Mouse (Mus musculus): ENCODE data around the gene Itih5. TPM values are rescaled to one million over a fixed set of nuclear protein-coding genes. Genes with fewer than 3 reads are reported as not detected.

Itih5 gene
- polyA plus RNA-seq, 1 experiment from 2014 or later = 3.2 TPM

DNA sequence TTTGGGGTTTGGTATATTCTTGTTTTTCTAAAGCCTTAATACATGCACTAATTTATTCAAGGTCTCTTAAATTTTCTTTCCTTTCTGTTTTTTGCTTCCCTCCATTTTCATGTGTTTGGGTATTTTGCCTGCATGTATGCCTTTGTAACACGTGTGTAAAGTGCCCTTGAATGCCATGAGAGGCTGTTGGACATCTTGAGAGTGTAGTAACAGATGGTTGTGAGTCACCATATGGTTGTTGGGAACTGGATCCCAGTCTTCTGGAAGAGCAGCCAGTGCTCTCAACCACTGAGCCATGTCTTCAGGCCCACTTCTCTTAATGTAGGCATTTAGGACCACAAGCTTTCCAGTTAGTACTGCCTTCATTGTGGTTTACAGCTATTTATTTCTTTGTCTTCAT is 135.5 kb downstream of the Itih5 start:
- no peaks in the 10 kb centered on the region for H3K36me3 ChIP-seq (replicated peaks; ENCODE audit: insufficient read depth, low read length)
- no peak for DNase-seq
- ATAC-seq = no peak
- no peak overlapping the region for H3K27ac ChIP-seq (ENCODE audit: low read depth)
- 0% methylated on average over 1 of the region's 1 CpGs for WGBS (ENCODE audit: insufficient replicate concordance)
- H3K4me1 ChIP-seq (ENCODE audit: insufficient read depth) = peaks cover 2% of the 10 kb centered on the region; the same call in 1 of the 2 replicates
- TF ChIP-seq CTCF (IDR thresholded peaks at IDR 0.05; ENCODE audit: low read depth) = no peak
- TF ChIP-seq EP300 (IDR thresholded peaks at IDR 0.05; ENCODE audit: low read depth) = no peak
- no peak overlapping the region for H3K9ac ChIP-seq (replicated peaks)
- no peaks in the 10 kb centered on the region for H3K9me3 ChIP-seq (ENCODE audit: low read length)
- no peak overlapping the region for H3K4me2 ChIP-seq (ENCODE audit: low read depth, low read length)
- H3K27me3 ChIP-seq (ENCODE audit: insufficient read depth, low read length) = no peaks in the 10 kb centered on the region
- H3K4me3 ChIP-seq (ENCODE audit: low read depth, low read length) = no peak overlapping the region

DNA sequence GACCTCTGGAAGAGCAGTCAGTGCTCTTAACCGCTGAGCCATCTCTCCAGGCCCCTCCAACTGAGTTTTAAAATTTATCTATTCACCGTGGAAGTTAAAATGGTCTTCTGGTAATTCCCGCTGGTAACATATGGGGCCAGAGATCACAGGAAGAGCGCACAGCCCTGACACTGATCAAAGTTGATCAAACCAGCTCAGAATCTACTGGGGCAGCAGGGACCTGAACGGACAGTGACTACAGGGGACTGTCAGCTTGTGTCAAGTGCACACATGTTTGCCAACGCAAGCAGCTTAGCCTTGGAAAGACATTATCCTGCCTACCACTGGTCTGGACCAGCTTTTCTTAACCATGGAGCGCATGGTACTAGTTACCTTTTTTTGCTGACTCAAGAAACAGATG is 136.7 kb downstream of the Itih5 start:
- no peak for DNase-seq
- Histone ChIP-seq H3K9me3 (ENCODE audit: low read length) (no peaks in the 10 kb centered on the region), H3K27ac (ENCODE audit: low read depth) (no peak overlapping the region), H3K9ac (replicated peaks) (no peak overlapping the region), H3K4me3 (ENCODE audit: low read depth, low read length) (no peak overlapping the region), H3K4me1 (ENCODE audit: insufficient read depth) (0 out of 2 replicates have a peak, but pooled peaks cover 2% of the 10 kb centered on the region), H3K36me3 (replicated peaks; ENCODE audit: insufficient read depth, low read length) (no peaks in the 10 kb centered on the region), H3K27me3 (ENCODE audit: insufficient read depth, low read length) (no peaks in the 10 kb centered on the region), H3K4me2 (ENCODE audit: low read depth, low read length) (no peak overlapping the region)
- 76% methylated on average over 7 of the region's 7 CpGs for WGBS (ENCODE audit: insufficient replicate concordance)
- ATAC-seq = no peak
- no peak for TF ChIP-seq CTCF (IDR thresholded peaks at IDR 0.05; ENCODE audit: low read depth)

DNA sequence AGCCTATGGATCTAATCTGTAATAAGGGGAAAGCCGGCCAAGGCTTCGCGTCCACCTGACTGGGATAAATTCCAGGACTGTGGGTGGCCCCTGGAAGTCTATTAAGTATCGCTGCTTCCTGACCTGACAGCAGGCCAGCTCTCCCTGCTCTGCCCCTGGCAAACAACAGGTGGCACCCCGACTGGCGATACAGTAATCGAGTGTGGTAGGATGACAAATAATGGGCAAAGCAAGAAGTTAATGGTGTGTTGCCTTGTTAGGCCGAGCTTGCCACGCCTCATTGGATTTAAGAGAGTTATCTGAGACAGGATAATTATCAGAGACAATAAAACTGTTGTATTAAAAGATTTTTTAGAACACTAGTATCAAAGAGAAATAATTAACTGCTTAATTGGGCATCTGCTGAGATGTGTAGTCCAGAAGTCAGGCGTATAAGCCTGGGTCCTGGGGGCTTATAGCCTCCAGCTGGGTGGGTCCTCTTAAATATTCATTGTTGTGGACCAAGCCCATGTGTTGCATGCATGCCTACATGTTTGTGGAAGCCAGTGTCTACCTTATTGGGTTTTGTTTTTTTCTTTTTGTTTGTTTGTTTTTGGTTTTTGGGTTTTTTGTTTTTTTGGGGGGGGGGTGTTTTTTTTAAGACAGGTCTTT is 140.3 kb downstream of the Itih5 start:
- WGBS (ENCODE audit: insufficient replicate concordance) = 68% methylated on average over 10 of the region's 10 CpGs
- DNase-seq (no peak), ATAC-seq (no peak)
- Histone ChIP-seq H3K27me3 (ENCODE audit: insufficient read depth, low read length) (no peaks in the 10 kb centered on the region), H3K27ac (ENCODE audit: low read depth) (no peak overlapping the region), H3K4me2 (ENCODE audit: low read depth, low read length) (no peak overlapping the region), H3K9ac (replicated peaks) (no peak overlapping the region), H3K4me1 (ENCODE audit: insufficient read depth) (no peaks in the 10 kb centered on the region), H3K36me3 (replicated peaks; ENCODE audit: insufficient read depth, low read length) (no peaks in the 10 kb centered on the region), H3K9me3 (ENCODE audit: low read length) (no peaks in the 10 kb centered on the region), H3K4me3 (ENCODE audit: low read depth, low read length) (no peak overlapping the region)
- TF ChIP-seq CTCF (IDR thresholded peaks at IDR 0.05; ENCODE audit: low read depth) (no peak), EP300 (IDR thresholded peaks at IDR 0.05; ENCODE audit: low read depth) (no peak)

DNA sequence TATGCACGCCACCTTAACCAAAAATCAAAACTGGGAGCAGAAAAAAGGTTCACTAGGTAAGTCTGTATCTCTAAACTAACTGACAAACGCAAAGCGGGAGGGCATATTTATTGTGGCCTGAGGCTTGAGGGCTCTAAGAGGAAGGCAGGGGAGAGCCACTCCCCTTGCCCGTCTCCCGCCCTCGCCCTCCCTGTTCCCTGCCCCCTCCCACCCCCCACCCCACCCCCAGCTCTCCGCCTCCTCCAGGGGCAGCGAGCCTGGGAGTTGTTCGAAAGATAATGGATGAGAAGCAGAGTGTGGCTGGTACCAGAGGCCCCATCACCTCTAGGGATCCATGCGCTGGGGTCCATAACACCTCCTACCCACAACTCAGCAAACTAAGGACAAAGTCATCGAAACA is 142.5 kb downstream of the Itih5 start:
- no peaks in the 10 kb centered on the region; the same call in 1 of the 2 replicates for H3K4me1 ChIP-seq (ENCODE audit: insufficient read depth)
- no peaks in the 10 kb centered on the region for H3K27me3 ChIP-seq (ENCODE audit: insufficient read depth, low read length)
- no peak for TF ChIP-seq CTCF (IDR thresholded peaks at IDR 0.05; ENCODE audit: low read depth)
- no peak overlapping the region for H3K9ac ChIP-seq (replicated peaks)
- no peak overlapping the region for H3K27ac ChIP-seq (ENCODE audit: low read depth)
- DNase-seq = no peak
- ATAC-seq = no peak
- 15% methylated on average over 11 of the region's 11 CpGs for WGBS (ENCODE audit: insufficient replicate concordance)
- no peak overlapping the region for H3K4me2 ChIP-seq (ENCODE audit: low read depth, low read length)
- H3K36me3 ChIP-seq (replicated peaks; ENCODE audit: insufficient read depth, low read length) = no peaks in the 10 kb centered on the region
- H3K9me3 ChIP-seq (ENCODE audit: low read length) = no peaks in the 10 kb centered on the region
- no peak overlapping the region for H3K4me3 ChIP-seq (ENCODE audit: low read depth, low read length)

DNA sequence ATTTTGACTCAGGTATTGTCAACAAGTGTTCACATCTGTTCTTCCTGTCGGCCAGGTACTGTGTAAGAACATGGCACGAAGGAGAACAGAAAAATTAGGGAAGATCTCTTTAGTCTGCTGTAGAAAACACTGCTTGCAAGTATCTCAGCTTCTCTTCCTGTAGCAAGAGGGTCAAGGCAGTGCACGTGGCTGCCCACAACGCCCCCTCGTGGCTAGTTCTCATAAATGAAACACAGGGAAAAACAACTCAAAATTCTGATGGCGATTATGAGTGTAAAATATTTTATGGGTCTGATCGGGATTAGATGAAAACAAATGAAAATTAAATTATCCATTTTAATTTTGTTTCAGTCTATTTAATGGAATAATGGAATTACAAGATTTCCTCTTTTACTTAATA is 146.9 kb downstream of the Itih5 start:
- ATAC-seq = no peak
- Histone ChIP-seq H3K27me3 (ENCODE audit: insufficient read depth, low read length) (no peaks in the 10 kb centered on the region), H3K36me3 (replicated peaks; ENCODE audit: insufficient read depth, low read length) (no peaks in the 10 kb centered on the region), H3K9ac (replicated peaks) (no peak overlapping the region), H3K4me2 (ENCODE audit: low read depth, low read length) (no peak overlapping the region), H3K4me1 (ENCODE audit: insufficient read depth) (no peaks in the 10 kb centered on the region; the same call in 1 of the 2 replicates), H3K4me3 (ENCODE audit: low read depth, low read length) (no peak overlapping the region), H3K27ac (ENCODE audit: low read depth) (no peak overlapping the region), H3K9me3 (ENCODE audit: low read length) (no peaks in the 10 kb centered on the region)
- 45% methylated on average over 7 of the region's 7 CpGs for WGBS (ENCODE audit: insufficient replicate concordance)
- no peak for DNase-seq
- TF ChIP-seq EP300 (IDR thresholded peaks at IDR 0.05; ENCODE audit: low read depth) (no peak), CTCF (IDR thresholded peaks at IDR 0.05; ENCODE audit: low read depth) (peak; percentile 48)

DNA sequence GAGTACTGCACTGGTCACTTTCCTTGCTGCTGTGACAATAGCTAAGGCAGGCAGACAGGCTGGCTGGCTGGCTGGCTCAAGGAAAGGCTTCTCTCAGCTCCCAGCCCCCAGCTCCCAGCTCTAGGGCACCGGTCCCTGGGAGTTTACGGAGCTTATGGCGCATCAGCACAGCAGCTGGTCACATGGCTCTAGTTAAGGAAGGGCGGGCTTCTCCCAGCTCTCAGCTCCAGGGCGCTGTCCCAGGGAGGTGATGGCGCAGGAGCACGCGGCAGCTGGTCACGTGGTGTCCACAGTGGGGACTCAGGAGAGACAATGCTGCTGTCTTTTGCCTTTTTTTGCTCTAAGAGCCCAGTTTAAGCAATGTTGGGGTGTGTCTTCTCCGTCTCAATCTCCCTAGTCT is 147.4 kb downstream of the Itih5 start:
- TF ChIP-seq EP300 (IDR thresholded peaks at IDR 0.05; ENCODE audit: low read depth) = no peak
- TF ChIP-seq CTCF (IDR thresholded peaks at IDR 0.05; ENCODE audit: low read depth) = no peak
- peak; percentile 27; the same call in 1 of the 2 replicates for ATAC-seq
- Histone ChIP-seq H3K9me3 (ENCODE audit: low read length) (no peaks in the 10 kb centered on the region), H3K36me3 (replicated peaks; ENCODE audit: insufficient read depth, low read length) (no peaks in the 10 kb centered on the region), H3K4me3 (ENCODE audit: low read depth, low read length) (no peak overlapping the region), H3K4me1 (ENCODE audit: insufficient read depth) (no peaks in the 10 kb centered on the region; the same call in 1 of the 2 replicates), H3K9ac (replicated peaks) (no peak overlapping the region), H3K27ac (ENCODE audit: low read depth) (no peak overlapping the region), H3K27me3 (ENCODE audit: insufficient read depth, low read length) (no peaks in the 10 kb centered on the region), H3K4me2 (ENCODE audit: low read depth, low read length) (0 out of 2 replicates have a peak overlapping the region, but pooled peaks have one; percentile 16)
- DNase-seq = no peak
- 55% methylated on average over 10 of the region's 10 CpGs for WGBS (ENCODE audit: insufficient replicate concordance)

Measured in liver, postnatal 0 days (tissue).